Mouse (Mus musculus): ENCODE measurements around the gene Otud3. TPM values are rescaled to one million over a fixed set of nuclear protein-coding genes. Genes with fewer than 3 reads are reported as not detected.
A peak's percentile ranks its signal among the peaks of the same experiment; 100 is the strongest.

Otud3 gene
- total and polyA plus RNA-seq, 2 experiments from 2014 or later: 3.8 to 6.8 TPM

GRCm38 (mm10) chr4:138941966-138942365, 28.2 kb upstream of the Otud3 start:
- Histone ChIP-seq H3K36me3 (ENCODE audit: insufficient read depth, low read length) (no peaks in the 10 kb centered on the region), H3K4me2 (ENCODE audit: low read depth, low read length) (no peak overlapping the region), H3K9ac (replicated peaks; ENCODE audit: low read length) (no peak overlapping the region), H3K27ac (no peak overlapping the region), H3K4me3 (ENCODE audit: low read length) (no peak overlapping the region), H3K9me3 (ENCODE audit: low read length) (no peaks in the 10 kb centered on the region), H3K27me3 (ENCODE audit: insufficient read depth, low read length) (no peaks in the 10 kb centered on the region), H3K4me1 (ENCODE audit: insufficient read depth, low read length) (no peaks in the 10 kb centered on the region)
- WGBS: 56% methylated on average over 6 of the region's 6 CpGs
- ATAC-seq (no peak), DNase-seq (ENCODE audit: low spot score) (no peak)
- TF ChIP-seq CTCF (IDR thresholded peaks at IDR 0.05; ENCODE audit: low read depth): no peak

- no peaks in the 10 kb centered on the region for H3K4me1 ChIP-seq (ENCODE audit: insufficient read depth, low read length)
- no peak overlapping the region for H3K27ac ChIP-seq
- no peaks in the 10 kb centered on the region for H3K36me3 ChIP-seq (ENCODE audit: insufficient read depth, low read length)
- WGBS: 44% methylated on average over 7 of the region's 7 CpGs
- peak; percentile 30 for DNase-seq (ENCODE audit: low spot score)
- H3K4me2 ChIP-seq (ENCODE audit: low read depth, low read length): no peak overlapping the region
- no peak overlapping the region for H3K4me3 ChIP-seq (ENCODE audit: low read length)
- H3K27me3 ChIP-seq (ENCODE audit: insufficient read depth, low read length): no peaks in the 10 kb centered on the region
- no peak overlapping the region for H3K9ac ChIP-seq (replicated peaks; ENCODE audit: low read length)
- no peaks in the 10 kb centered on the region for H3K9me3 ChIP-seq (ENCODE audit: low read length)
- ATAC-seq: no peak
- no peak for TF ChIP-seq CTCF (IDR thresholded peaks at IDR 0.05; ENCODE audit: low read depth)
These were observed 27.7 kb upstream of the Otud3 start for GRCm38 (mm10) chr4:138941401-138941800.

GRCm38 (mm10) chr4:138939481-138939880, 25.7 kb upstream of the Otud3 start:
- 24% methylated on average over 4 of the region's 4 CpGs for WGBS
- no peak for TF ChIP-seq CTCF (IDR thresholded peaks at IDR 0.05; ENCODE audit: low read depth)
- Histone ChIP-seq H3K9ac (replicated peaks; ENCODE audit: low read length) (no peak overlapping the region), H3K4me1 (ENCODE audit: insufficient read depth, low read length) (no peaks in the 10 kb centered on the region), H3K27ac (no peak overlapping the region), H3K36me3 (ENCODE audit: insufficient read depth, low read length) (no peaks in the 10 kb centered on the region), H3K9me3 (ENCODE audit: low read length) (no peaks in the 10 kb centered on the region), H3K27me3 (ENCODE audit: insufficient read depth, low read length) (no peaks in the 10 kb centered on the region), H3K4me3 (ENCODE audit: low read length) (no peak overlapping the region), H3K4me2 (ENCODE audit: low read depth, low read length) (no peak overlapping the region)
- ATAC-seq (no peak), DNase-seq (ENCODE audit: low spot score) (peak; percentile 11)

GRCm38 (mm10) chr4:138938495-138939269, 24.9 kb upstream of the Otud3 start:
- ATAC-seq (no peak), DNase-seq (ENCODE audit: low spot score) (no peak)
- WGBS: 74% methylated on average over 10 of the region's 10 CpGs

GRCm38 (mm10) chr4:138934456-138935145, 20.9 kb upstream of the Otud3 start:
- DNase-seq (ENCODE audit: low spot score) (no peak), ATAC-seq (no peak)
- Histone ChIP-seq H3K4me2 (ENCODE audit: low read depth, low read length) (no peak overlapping the region), H3K4me1 (ENCODE audit: insufficient read depth, low read length) (no peaks in the 10 kb centered on the region), H3K27me3 (ENCODE audit: insufficient read depth, low read length) (no peaks in the 10 kb centered on the region), H3K36me3 (ENCODE audit: insufficient read depth, low read length) (no peaks in the 10 kb centered on the region), H3K9me3 (ENCODE audit: low read length) (no peaks in the 10 kb centered on the region), H3K27ac (no peak overlapping the region), H3K4me3 (ENCODE audit: low read length) (no peak overlapping the region), H3K9ac (replicated peaks; ENCODE audit: low read length) (no peak overlapping the region)
- WGBS: 83% methylated on average over 11 of the region's 11 CpGs
- no peak for TF ChIP-seq CTCF (IDR thresholded peaks at IDR 0.05; ENCODE audit: low read depth)

More at GRCm38 (mm10) chr4:138938495-138939269, 24.9 kb upstream of the Otud3 start:
- no peak for TF ChIP-seq CTCF (IDR thresholded peaks at IDR 0.05; ENCODE audit: low read depth)
- no peak overlapping the region for H3K27ac ChIP-seq
- no peak overlapping the region for H3K9ac ChIP-seq (replicated peaks; ENCODE audit: low read length)
- H3K4me1 ChIP-seq (ENCODE audit: insufficient read depth, low read length): no peaks in the 10 kb centered on the region
- H3K27me3 ChIP-seq (ENCODE audit: insufficient read depth, low read length): no peaks in the 10 kb centered on the region
- no peaks in the 10 kb centered on the region for H3K36me3 ChIP-seq (ENCODE audit: insufficient read depth, low read length)
- H3K9me3 ChIP-seq (ENCODE audit: low read length): no peaks in the 10 kb centered on the region
- no peak overlapping the region for H3K4me2 ChIP-seq (ENCODE audit: low read depth, low read length)
- no peak overlapping the region for H3K4me3 ChIP-seq (ENCODE audit: low read length)

GRCm38 (mm10) chr4:138933862-138934261, 20.1 kb upstream of the Otud3 start:
- Histone ChIP-seq H3K27me3 (ENCODE audit: insufficient read depth, low read length) (no peaks in the 10 kb centered on the region), H3K4me3 (ENCODE audit: low read length) (no peak overlapping the region), H3K4me2 (ENCODE audit: low read depth, low read length) (no peak overlapping the region), H3K36me3 (ENCODE audit: insufficient read depth, low read length) (no peaks in the 10 kb centered on the region), H3K9ac (replicated peaks; ENCODE audit: low read length) (no peak overlapping the region), H3K9me3 (ENCODE audit: low read length) (no peaks in the 10 kb centered on the region), H3K4me1 (ENCODE audit: insufficient read depth, low read length) (no peaks in the 10 kb centered on the region), H3K27ac (no peak overlapping the region)
- no peak for DNase-seq (ENCODE audit: low spot score)
- no peak for TF ChIP-seq CTCF (IDR thresholded peaks at IDR 0.05; ENCODE audit: low read depth)
- ATAC-seq: no peak
- 77% methylated on average over 3 of the region's 3 CpGs for WGBS

GRCm38 (mm10) chr4:138925561-138925960, 11.8 kb upstream of the Otud3 start:
- 50% methylated on average over 2 of the region's 2 CpGs for WGBS
- ATAC-seq (no peak), DNase-seq (ENCODE audit: low spot score) (peak; percentile 52)
- H3K27me3 ChIP-seq (ENCODE audit: insufficient read depth, low read length): no peaks in the 10 kb centered on the region
- H3K36me3 ChIP-seq (ENCODE audit: insufficient read depth, low read length): no peaks in the 10 kb centered on the region
- H3K9me3 ChIP-seq (ENCODE audit: low read length): no peaks in the 10 kb centered on the region
- H3K4me1 ChIP-seq (ENCODE audit: insufficient read depth, low read length): peaks cover 3% of the 10 kb centered on the region; the same call in 1 of the 2 replicates
- no peak overlapping the region for H3K4me2 ChIP-seq (ENCODE audit: low read depth, low read length)
- no peak overlapping the region for H3K4me3 ChIP-seq (ENCODE audit: low read length)
- H3K9ac ChIP-seq (replicated peaks; ENCODE audit: low read length): no peak overlapping the region
- TF ChIP-seq CTCF (IDR thresholded peaks at IDR 0.05; ENCODE audit: low read depth): no peak
- no peak overlapping the region for H3K27ac ChIP-seq
